Mouse (Mus musculus) heart, postnatal 0 days (tissue): Measurements from ENCODE around the gene Ndufc2. TPM values are rescaled to one million over a fixed set of nuclear protein-coding genes. Genes with fewer than 3 reads are reported as not detected.

Source experiments
- ATAC-seq: fragments of 200-750 bp; cut with Nextera tagmentation; 2 replicates; pipeline ENCODE4 v1.8.0; 2017; ENCODE audit warnings: low read depth, moderate number of reproducible peaks, moderate library complexity; ENCODE audit not compliant: insufficient read depth
- DNase-seq: peaks from one replicate; pipeline ENCODE4 v3.0.0-alpha.2; 2016; ENCODE audit warnings: low spot score
- H3K27ac ChIP-seq: fragments of 300-500 bp; sonication (generic); 2 replicates; pipeline ENCODE4 v1.5.1; 2014; ENCODE audit warnings: low read depth, mild to moderate bottlenecking
- H3K27me3 ChIP-seq: fragments of 300-500 bp; sonication (generic); 2 replicates; pipeline ENCODE4 v1.6.1; 2014; ENCODE audit warnings: low read length, mixed read lengths; ENCODE audit not compliant: control insufficient read depth, insufficient read depth
- H3K36me3 ChIP-seq: fragments of 300-500 bp; sonication (generic); replicated peaks from 2 replicates; pipeline ENCODE4 v1.6.1; 2014; ENCODE audit warnings: low read length, mixed read lengths; ENCODE audit not compliant: control insufficient read depth, insufficient read depth
- H3K4me1 ChIP-seq: fragments of 300-500 bp; sonication (generic); 2 replicates; pipeline ENCODE4 v1.6.1; 2014; ENCODE audit warnings: antibody characterized with exemption; ENCODE audit not compliant: control insufficient read depth, insufficient read depth
- H3K4me2 ChIP-seq: fragments of 300-500 bp; sonication (generic); 2 replicates; pipeline ENCODE4 v1.6.1; 2014; ENCODE audit warnings: low read depth, mild to moderate bottlenecking, low read length, moderate library complexity
- H3K4me3 ChIP-seq: fragments of 300-500 bp; sonication (generic); 2 replicates; pipeline ENCODE4 v1.5.1; 2014; ENCODE audit warnings: low read depth, low read length
- H3K9ac ChIP-seq: fragments of 300-500 bp; sonication (generic); replicated peaks from 2 replicates; pipeline ENCODE4 v1.6.1; 2014; ENCODE audit warnings: low read depth, low read length, mixed read lengths
- H3K9me3 ChIP-seq: fragments of 300-500 bp; sonication (generic); replicated peaks from 2 replicates; pipeline ENCODE4 v1.6.1; 2016; ENCODE audit warnings: low read length; ENCODE audit not compliant: control insufficient read depth
- CTCF ChIP-seq: IDR thresholded peaks from 2 replicates; pipeline ENCODE4 v1.5.1; 2016; ENCODE audit warnings: antibody characterized with exemption, control low read depth, low read depth
- EP300 ChIP-seq: IDR thresholded peaks from 2 replicates; pipeline ENCODE4 v1.6.1; 2016; ENCODE audit warnings: antibody characterized with exemption, low read depth
- WGBS: fragments of 180-500 bp; shearing (Covaris S2); extraction: QIAGEN DNeasy Blood & Tissue Kit; methylation state at CpG from one replicate; pipeline ENCODE4 v1.1.7; 2014; 5-methylcytosine and 5-hydroxymethylcytosine counted together
- polyA plus RNA-seq: library from polyadenylated mRNA; unstranded; fragments of >200 nt; fragmentation: Nextera tagmentation; extraction: Ambion mirVana; gene quantifications from 2 replicates; pipeline ENCODE4 v1.2.1, GENCODE M21; 2015
- total RNA-seq: library from RNA; depleted of rRNA; stranded (reverse); fragments of >200 nt; gene quantifications from 2 replicates; pipeline ENCODE4 v1.2.3, GENCODE M21; 2014; ENCODE audit warnings: low replicate concordance; rRNA removed

Ndufc2 gene
- total and polyA plus RNA-seq, 2 experiments from 2014 or later, result 949 to 1,243 TPM

DNA sequence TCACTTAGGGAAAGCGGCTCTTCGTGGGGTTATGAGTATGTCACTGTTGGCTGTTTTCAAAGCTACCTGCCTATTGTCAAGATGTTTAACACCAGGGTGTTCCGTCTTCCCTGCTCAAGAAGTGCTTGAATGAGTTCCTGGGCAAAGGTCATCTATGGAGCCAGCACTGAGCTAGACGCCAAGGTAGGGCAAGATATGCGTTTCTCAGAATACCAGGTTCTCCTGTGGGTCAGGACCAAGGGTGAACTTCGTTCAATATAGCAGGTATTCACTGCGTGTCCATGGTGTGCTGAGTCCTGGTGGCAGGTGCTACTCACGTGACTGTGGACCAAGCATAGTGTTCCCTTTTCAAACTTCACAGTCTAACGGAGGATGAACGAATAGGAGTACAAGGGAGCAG, 55.0 kb downstream of the Ndufc2 start:
- no peaks in the 10 kb centered on the region for H3K36me3 ChIP-seq
- no peak overlapping the region for H3K4me2 ChIP-seq
- no peak overlapping the region for H3K4me3 ChIP-seq
- WGBS, result 88% methylated on average over 10 of the region's 10 CpGs
- H3K9ac ChIP-seq, result no peak overlapping the region
- no peak overlapping the region for H3K27ac ChIP-seq
- no peak for DNase-seq
- H3K4me1 ChIP-seq, result no peaks in the 10 kb centered on the region; the same call in 1 of the 2 replicates
- no peaks in the 10 kb centered on the region for H3K9me3 ChIP-seq
- TF ChIP-seq CTCF (no peak), EP300 (no peak)
- no peaks in the 10 kb centered on the region for H3K27me3 ChIP-seq
- ATAC-seq, result no peak

DNA sequence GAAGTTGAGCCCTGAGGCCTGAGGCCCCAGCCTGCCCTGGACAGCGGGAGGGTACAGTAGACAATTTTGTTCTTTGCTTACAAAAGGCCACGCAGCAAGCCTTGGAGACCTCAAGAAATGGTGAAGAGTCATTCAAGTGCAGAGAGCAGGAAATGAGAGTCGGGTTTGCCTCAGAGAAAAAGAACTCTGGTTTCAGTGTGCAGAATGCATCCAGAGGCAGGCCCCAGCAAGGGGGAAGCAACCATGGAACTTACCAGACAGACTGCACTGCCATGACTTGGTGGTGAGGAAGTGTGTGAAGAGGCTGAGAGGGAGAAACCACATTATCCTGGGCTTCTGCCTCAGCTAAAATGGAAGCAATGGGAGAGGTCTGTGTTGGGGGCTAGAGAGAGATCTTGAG, 55.8 kb downstream of the Ndufc2 start:
- Histone ChIP-seq H3K9me3 (no peaks in the 10 kb centered on the region), H3K36me3 (no peaks in the 10 kb centered on the region), H3K4me3 (no peak overlapping the region), H3K27ac (no peak overlapping the region), H3K9ac (no peak overlapping the region), H3K4me1 (no peaks in the 10 kb centered on the region; the same call in 1 of the 2 replicates), H3K27me3 (no peaks in the 10 kb centered on the region), H3K4me2 (no peak overlapping the region)
- DNase-seq, result no peak
- no peak for ATAC-seq
- no peak for TF ChIP-seq EP300
- TF ChIP-seq CTCF, result no peak
- WGBS, result 66% methylated on average over 3 of the region's 3 CpGs

Other genes starting within 250 kb of the Ndufc2 start
- gene Usp35, start 68.0 kb upstream of the Ndufc2 start, total RNA-seq, result 1.8 and 5.6 TPM in 2 replicates
- 0.30 and 0.36 TPM in 2 replicates for gene Usp35, start 68.0 kb upstream of the Ndufc2 start, polyA plus RNA-seq
- 0.97 and 3.4 TPM in 2 replicates for gene Kctd21, start 67.7 kb upstream of the Ndufc2 start, total RNA-seq
- gene Kctd21, start 67.7 kb upstream of the Ndufc2 start, polyA plus RNA-seq, result 1.9 and 3.1 TPM in 2 replicates
- 9.9 and 20.1 TPM in 2 replicates for gene Alg8, start 28.4 kb upstream of the Ndufc2 start, total RNA-seq
- 11.3 and 12.9 TPM in 2 replicates for gene Alg8, start 28.4 kb upstream of the Ndufc2 start, polyA plus RNA-seq
- gene Thrsp, start 17.7 kb downstream of the Ndufc2 start, total RNA-seq, result 1.0 and 1.9 TPM in 2 replicates
- gene Thrsp, start 17.7 kb downstream of the Ndufc2 start, polyA plus RNA-seq, result 3.9 and 4.3 TPM in 2 replicates
- gene Kctd14, start 51.3 kb downstream of the Ndufc2 start, total RNA-seq, result not detected in 2 replicates
- 0.34 and 0.62 TPM in 2 replicates for gene Kctd14, start 51.3 kb downstream of the Ndufc2 start, polyA plus RNA-seq
- 29.8 and 35.4 TPM in 2 replicates for gene Ints4, start 81.0 kb downstream of the Ndufc2 start, total RNA-seq
- 28.1 and 28.2 TPM in 2 replicates for gene Ints4, start 81.0 kb downstream of the Ndufc2 start, polyA plus RNA-seq
- gene Aamdc, start 179.5 kb downstream of the Ndufc2 start, total RNA-seq, result 20.5 and 46.8 TPM in 2 replicates
- gene Aamdc, start 179.5 kb downstream of the Ndufc2 start, polyA plus RNA-seq, result 78.1 and 80.2 TPM in 2 replicates
- 7.6 and 14.6 TPM in 2 replicates for gene Rsf1, start 179.9 kb downstream of the Ndufc2 start, total RNA-seq
- 8.6 and 10.6 TPM in 2 replicates for gene Rsf1, start 179.9 kb downstream of the Ndufc2 start, polyA plus RNA-seq